Mouse (Mus musculus): ENCODE measurements around the gene Slc25a3. TPM values are rescaled to one million over a fixed set of nuclear protein-coding genes. Genes with fewer than 3 reads are reported as not detected.

Slc25a3 gene
- total and polyA plus RNA-seq, 3 experiments: 428 to 792 (median 509) TPM

GRCm38 (mm10) chr10:91109841-91110240, 14.0 kb downstream of the Slc25a3 start:
- Histone ChIP-seq H3K9ac (ENCODE audit: insufficient read depth, low read depth) (no peak overlapping the region), H3K79me2 (replicated peaks; ENCODE audit: control insufficient read depth, extremely low read depth, insufficient read depth, poor library complexity, severe bottlenecking) (no peaks in the 10 kb centered on the region), H3K27ac (ENCODE audit: insufficient read depth, low read depth) (no peak overlapping the region), H3K4me1 (ENCODE audit: control insufficient read depth in 1 of 2, insufficient read depth in 2 of 2) (no peaks in the 10 kb centered on the region), H3K4me3 (replicated peaks in 1 of 3; ENCODE audit: low read depth in 2 of 3, low read length in 2 of 3, poor library complexity in 1 of 3) (no peak overlapping the region), H3K4me2 (ENCODE audit: insufficient read depth, low read depth, poor library complexity, severe bottlenecking) (no peak overlapping the region), H3K9me3 (replicated peaks; ENCODE audit: low read length) (no peaks in the 10 kb centered on the region), H3K27me3 (replicated peaks) (no peaks in the 10 kb centered on the region), H3K36me3 (replicated peaks in 1 of 2; ENCODE audit: control insufficient read depth in 1 of 2, insufficient read depth in 1 of 2, low read length in 1 of 2) (peaks cover 10 to 18% of the 10 kb centered on the region in 2 experiments)
- TF ChIP-seq MYC (IDR thresholded peaks at IDR 0.05; ENCODE audit: low read depth, low read length) (no peak), MAX (IDR thresholded peaks at IDR 0.05; ENCODE audit: low read length) (no peak), POLR2A (IDR thresholded peaks at IDR 0.05; ENCODE audit: low read depth, low read length) (no peak), ZNF384 (IDR thresholded peaks at IDR 0.05; ENCODE audit: low read depth, low read length) (no peak), ELF1 (IDR thresholded peaks at IDR 0.05; ENCODE audit: low read depth, low read length) (no peak), USF2 (conservative IDR thresholded peaks at IDR 0.05; ENCODE audit: low read depth, low read length) (no peak), ETS1 (conservative IDR thresholded peaks at IDR 0.05; ENCODE audit: low read depth, low read length) (no peak), TCF12 (IDR thresholded peaks at IDR 0.05; ENCODE audit: low read depth, low read length) (no peak), IRF4 (IDR thresholded peaks at IDR 0.05; ENCODE audit: low read depth, low read length) (no peak), UBTF (IDR thresholded peaks at IDR 0.05; ENCODE audit: low read depth, low read length) (no peak), RAD21 (IDR thresholded peaks at IDR 0.05; ENCODE audit: low read depth, low read length) (no peak), CTCF (conservative IDR thresholded peaks at IDR 0.05 in 1 of 2, IDR thresholded peaks at IDR 0.05 in 1 of 2; ENCODE audit: low read depth in 2 of 2, low read length in 2 of 2) (no peak), SMC3 (IDR thresholded peaks at IDR 0.05; ENCODE audit: low read depth, low read length) (no peak), HCFC1 (IDR thresholded peaks at IDR 0.05; ENCODE audit: low read depth, low read length) (no peak)
- in situ Hi-C loops (cut with MboI; ENCODE audit: low pct_ligation_motif_present, low pct_unique_long_range_greater_than_20kb, low sequenced_read_pairs) (no loop called here), dilution Hi-C loops (cut with MboI; ENCODE audit: extremely low pct_ligation_motif_present, extremely low pct_unique_long_range_greater_than_20kb, low sequenced_read_pairs) (no loop called here)
- no peak for DNase-seq (ENCODE audit: extremely low read depth)

DNA sequence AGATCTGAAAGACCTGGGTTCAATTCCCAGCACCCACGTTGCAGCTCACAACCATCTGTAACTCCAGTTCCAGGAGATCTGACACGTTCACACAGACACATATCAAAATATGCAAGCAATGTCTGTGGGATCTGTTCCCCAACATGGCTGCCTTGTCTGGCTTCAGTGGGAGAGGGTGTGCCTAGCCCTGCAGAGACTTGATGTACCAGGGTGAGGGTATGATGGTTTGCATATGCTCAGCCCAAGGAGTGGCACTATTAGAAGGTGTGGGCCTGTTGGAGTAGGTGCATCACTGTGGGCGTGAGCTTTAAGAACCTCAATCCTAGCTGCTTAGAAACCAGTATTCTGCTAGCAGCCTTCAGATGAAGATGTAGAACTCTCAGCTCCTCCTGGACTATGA, 17.9 kb downstream of the Slc25a3 start:
- H3K4me2 ChIP-seq (ENCODE audit: insufficient read depth, low read depth, poor library complexity, severe bottlenecking): no peak overlapping the region
- H3K79me2 ChIP-seq (replicated peaks; ENCODE audit: control insufficient read depth, extremely low read depth, insufficient read depth, poor library complexity, severe bottlenecking): no peaks in the 10 kb centered on the region
- H3K9ac ChIP-seq (ENCODE audit: insufficient read depth, low read depth): no peak overlapping the region
- no peak for DNase-seq (ENCODE audit: extremely low read depth)
- H3K4me1 ChIP-seq (ENCODE audit: control insufficient read depth in 1 of 2, insufficient read depth in 2 of 2): no peaks in the 10 kb centered on the region
- dilution Hi-C loops (cut with MboI; ENCODE audit: extremely low pct_ligation_motif_present, extremely low pct_unique_long_range_greater_than_20kb, low sequenced_read_pairs) (no loop called here), in situ Hi-C loops (cut with MboI; ENCODE audit: low pct_ligation_motif_present, low pct_unique_long_range_greater_than_20kb, low sequenced_read_pairs) (no loop called here)
- no peak overlapping the region for H3K27ac ChIP-seq (ENCODE audit: insufficient read depth, low read depth)
- no peaks in the 10 kb centered on the region for H3K27me3 ChIP-seq (replicated peaks)
- TF ChIP-seq PAX5 (IDR thresholded peaks at IDR 0.05; ENCODE audit: low read length) (no peak), SIN3A (IDR thresholded peaks at IDR 0.05; ENCODE audit: low read length) (no peak), MAZ (IDR thresholded peaks at IDR 0.05; ENCODE audit: low read depth, low read length) (no peak), JUN (IDR thresholded peaks at IDR 0.05; ENCODE audit: insufficient read depth, low read depth, low read length) (no peak), TCF12 (IDR thresholded peaks at IDR 0.05; ENCODE audit: low read depth, low read length) (no peak), ZKSCAN1 (IDR thresholded peaks at IDR 0.05; ENCODE audit: borderline replicate concordance, low read depth, low read length) (no peak), KAT2A (IDR thresholded peaks at IDR 0.05; ENCODE audit: insufficient replicate concordance, low read length) (no peak), NELFE (IDR thresholded peaks at IDR 0.05; ENCODE audit: low read depth, low read length) (no peak), IRF4 (IDR thresholded peaks at IDR 0.05; ENCODE audit: low read depth, low read length) (no peak), POLR2AphosphoS2 (IDR thresholded peaks at IDR 0.05; ENCODE audit: low read depth, low read length) (no peak), ZNF384 (IDR thresholded peaks at IDR 0.05; ENCODE audit: low read depth, low read length) (no peak), UBTF (IDR thresholded peaks at IDR 0.05; ENCODE audit: low read depth, low read length) (no peak), MYC (IDR thresholded peaks at IDR 0.05; ENCODE audit: low read depth, low read length) (no peak), SMC3 (IDR thresholded peaks at IDR 0.05; ENCODE audit: low read depth, low read length) (no peak), USF1 (IDR thresholded peaks at IDR 0.05; ENCODE audit: low read depth, low read length) (no peak)
- H3K36me3 ChIP-seq (replicated peaks in 1 of 2; ENCODE audit: control insufficient read depth in 1 of 2, insufficient read depth in 1 of 2, low read length in 1 of 2): no peaks in the 10 kb centered on the region
- H3K9me3 ChIP-seq (replicated peaks; ENCODE audit: low read length): no peaks in the 10 kb centered on the region
- H3K4me3 ChIP-seq (replicated peaks in 1 of 3; ENCODE audit: low read depth in 2 of 3, low read length in 2 of 3, poor library complexity in 1 of 3): no peak overlapping the region
